Mouse (Mus musculus): Measurements from ENCODE around the gene Gpi1. TPM values are rescaled to one million over a fixed set of nuclear protein-coding genes. Genes with fewer than 3 reads are reported as not detected.

Gene Gpi1
- 771 and 776 TPM in 2 replicates for polyA plus RNA-seq (2012; rRNA removed)

- peak in 1 of 2 experiments; percentile 78 for DNase-seq (ENCODE audit: extremely low spot score in 1 of 2, low spot score in 1 of 2)
Measured at GRCm38 (mm10) chr7:34230116-34230515, at the start of gene Gpi1. Gpi1 (minus strand) TSS chr7:34230336.

GRCm38 (mm10) chr7:34277656-34278055, 47.5 kb upstream of the Gpi1 start:
- DNase-seq (ENCODE audit: extremely low spot score in 1 of 2, low spot score in 1 of 2), result no peak

GRCm38 (mm10) chr7:34276066-34276465, 45.9 kb upstream of the Gpi1 start:
- DNase-seq (ENCODE audit: extremely low spot score in 1 of 2, low spot score in 1 of 2), result no peak

GRCm38 (mm10) chr7:34272465-34272864, 42.3 kb upstream of the Gpi1 start:
- DNase-seq (ENCODE audit: extremely low spot score in 1 of 2, low spot score in 1 of 2), result no peak

- DNase-seq (ENCODE audit: extremely low spot score in 1 of 2, low spot score in 1 of 2), result no peak
Measured at GRCm38 (mm10) chr7:34268463-34268862, 38.3 kb upstream of the Gpi1 start.

GRCm38 (mm10) chr7:34266421-34266820, 36.3 kb upstream of the Gpi1 start:
- no peak for DNase-seq (ENCODE audit: extremely low spot score in 1 of 2, low spot score in 1 of 2)

GRCm38 (mm10) chr7:34265876-34266346, 35.8 kb upstream of the Gpi1 start:
- DNase-seq (ENCODE audit: extremely low spot score in 1 of 2, low spot score in 1 of 2), result peak; percentile 67 to 86

- no peak for DNase-seq (ENCODE audit: extremely low spot score in 1 of 2, low spot score in 1 of 2)
Measured at GRCm38 (mm10) chr7:34263437-34263836, 33.3 kb upstream of the Gpi1 start.

- no peak for DNase-seq (ENCODE audit: extremely low spot score in 1 of 2, low spot score in 1 of 2)
Measured at GRCm38 (mm10) chr7:34258407-34258806, 28.3 kb upstream of the Gpi1 start.

- no peak for DNase-seq (ENCODE audit: extremely low spot score in 1 of 2, low spot score in 1 of 2)
Measured at GRCm38 (mm10) chr7:34257279-34257678, 27.1 kb upstream of the Gpi1 start.

GRCm38 (mm10) chr7:34255916-34256315, 25.8 kb upstream of the Gpi1 start:
- no peak for DNase-seq (ENCODE audit: extremely low spot score in 1 of 2, low spot score in 1 of 2)

GRCm38 (mm10) chr7:34255137-34255536, 25.0 kb upstream of the Gpi1 start:
- DNase-seq (ENCODE audit: extremely low spot score in 1 of 2, low spot score in 1 of 2), result no peak

GRCm38 (mm10) chr7:34252030-34252429, 21.9 kb upstream of the Gpi1 start:
- DNase-seq (ENCODE audit: extremely low spot score in 1 of 2, low spot score in 1 of 2), result peak in 1 of 2 experiments; percentile 59

GRCm38 (mm10) chr7:34250738-34251137, 20.6 kb upstream of the Gpi1 start, which contains the start of gene Gm6096:
Gm6096 (plus strand) TSS chr7:34251038.
- no peak for DNase-seq (ENCODE audit: extremely low spot score in 1 of 2, low spot score in 1 of 2)

GRCm38 (mm10) chr7:34246870-34247499, 16.8 kb upstream of the Gpi1 start:
- DNase-seq (ENCODE audit: extremely low spot score in 1 of 2, low spot score in 1 of 2), result no peak

- no peak for DNase-seq (ENCODE audit: extremely low spot score in 1 of 2, low spot score in 1 of 2)
Measured at GRCm38 (mm10) chr7:34242176-34242575, 12.0 kb upstream of the Gpi1 start.

GRCm38 (mm10) chr7:34238086-34238485, 8.0 kb upstream of the Gpi1 start:
- DNase-seq (ENCODE audit: extremely low spot score in 1 of 2, low spot score in 1 of 2), result no peak

GRCm38 (mm10) chr7:34235602-34236001, 5.5 kb upstream of the Gpi1 start:
- no peak for DNase-seq (ENCODE audit: extremely low spot score in 1 of 2, low spot score in 1 of 2)

GRCm38 (mm10) chr7:34234610-34235561, 4.8 kb upstream of the Gpi1 start:
- DNase-seq (ENCODE audit: extremely low spot score in 1 of 2, low spot score in 1 of 2), result no peak

GRCm38 (mm10) chr7:34233909-34234609, 3.9 kb upstream of the Gpi1 start:
- peak; percentile 99 to 100 for DNase-seq (ENCODE audit: extremely low spot score in 1 of 2, low spot score in 1 of 2)
